8 mouse cellular contexts compared by ENCODE assay signal in genomic region chr17:32283341-32283740, GRCm38 (mm10). TPM values are rescaled to one million over a fixed set of nuclear protein-coding genes. Genes with fewer than 3 reads are reported as not detected.
DNase-seq lines count a peak whose midpoint lies in the region; ATAC-seq and TF ChIP-seq lines count a peak whose summit lies in the region.

No protein-coding gene starts in this region.

- H3K4me1 ChIP-seq in neural tube, embryonic 11.5 days (ENCODE audit: control insufficient read depth, insufficient read depth, low read length): peaks cover 10% of the 10 kb centered on the region
- H3K4me1 ChIP-seq in cortical plate, adult 2 months (ENCODE audit: control insufficient read depth, insufficient read depth, low read length): peaks cover 5% of the 10 kb centered on the region
- H3K4me1 ChIP-seq in heart, embryonic 11.5 days (ENCODE audit: control insufficient read depth, insufficient read depth, low read length): peaks cover 8% of the 10 kb centered on the region
- peaks cover 35% of the 10 kb centered on the region for H3K4me1 ChIP-seq in kidney, embryonic 15.5 days
- no peaks in the 10 kb centered on the region for H3K4me1 ChIP-seq in stomach, postnatal 0 days (replicated peaks; ENCODE audit: control insufficient read depth, insufficient read depth)

- no peak for ATAC-seq in neural tube, embryonic 11.5 days (ENCODE audit: insufficient read depth, low FRiP score, low TSS enrichment)
- no peak for ATAC-seq in heart, embryonic 11.5 days (replicated peaks; ENCODE audit: insufficient number of reproducible peaks, low FRiP score, low TSS enrichment)
- peak; percentile 28; the same call in 1 of the 2 replicates for ATAC-seq in kidney, embryonic 15.5 days (replicated peaks; ENCODE audit: low FRiP score)
- peak; percentile 53 for ATAC-seq in stomach, postnatal 0 days (ENCODE audit: low FRiP score, low TSS enrichment)

- peak overlapping the region; percentile 97 for H3K4me3 ChIP-seq in neural tube, embryonic 11.5 days (ENCODE audit: low read depth, low read length)
- H3K4me3 ChIP-seq in cortical plate, adult 2 months (ENCODE audit: insufficient read depth, low read length): peak overlapping the region; percentile 72
- H3K4me3 ChIP-seq in heart, embryonic 11.5 days (ENCODE audit: low read depth, low read length): peak overlapping the region; percentile 88
- peak overlapping the region; percentile 98 for H3K4me3 ChIP-seq in kidney, embryonic 15.5 days (replicated peaks)
- H3K4me3 ChIP-seq in stomach, postnatal 0 days (ENCODE audit: low read depth, low read length): peak overlapping the region; percentile 97

- H3K9me3 ChIP-seq in neural tube, embryonic 11.5 days (ENCODE audit: control insufficient read depth, low read length): no peaks in the 10 kb centered on the region
- no peaks in the 10 kb centered on the region for H3K9me3 ChIP-seq in heart, embryonic 11.5 days (replicated peaks; ENCODE audit: control insufficient read depth, low read length)
- H3K9me3 ChIP-seq in kidney, embryonic 15.5 days (replicated peaks): no peaks in the 10 kb centered on the region
- H3K9me3 ChIP-seq in stomach, postnatal 0 days (ENCODE audit: control insufficient read depth, low read length): no peaks in the 10 kb centered on the region

- peak overlapping the region; percentile 91 for H3K9ac ChIP-seq in neural tube, embryonic 11.5 days (ENCODE audit: low read length)
- H3K9ac ChIP-seq in heart, embryonic 11.5 days (ENCODE audit: low read depth, low read length): peak overlapping the region; percentile 96
- peak overlapping the region; percentile 100 for H3K9ac ChIP-seq in kidney, embryonic 15.5 days
- peak overlapping the region; percentile 97 for H3K9ac ChIP-seq in stomach, postnatal 0 days (ENCODE audit: low read length)

- TF ChIP-seq POLR2A in cortical plate, adult 2 months (IDR thresholded peaks at IDR 0.05; ENCODE audit: extremely low read depth, insufficient read depth, low read length): no peak

- H3K4me2 ChIP-seq in neural tube, embryonic 11.5 days (ENCODE audit: low read depth): peak overlapping the region; percentile 74
- peak overlapping the region; percentile 82 for H3K4me2 ChIP-seq in heart, embryonic 11.5 days
- peak overlapping the region; percentile 72 for H3K4me2 ChIP-seq in kidney, embryonic 15.5 days
- H3K4me2 ChIP-seq in stomach, postnatal 0 days (replicated peaks; ENCODE audit: low read depth): peak overlapping the region; percentile 69

- peak; percentile 21 for DNase-seq in neural tube, embryonic 11.5 days (ENCODE audit: low spot score)
- no peak for DNase-seq in neural tube, embryonic 10.5 days (ENCODE audit: extremely low spot score, low spot score)
- DNase-seq in lung, postnatal 10 days: peak; percentile 36
- DNase-seq in stomach, postnatal 0 days (ENCODE audit: low spot score): peak; percentile 58
- no peak for DNase-seq in layer of hippocampus, adult 8-10 months (ENCODE audit: low spot score in 2 of 2)

- H3K36me3 ChIP-seq in neural tube, embryonic 11.5 days (ENCODE audit: control insufficient read depth, insufficient read depth, low read length): no peaks in the 10 kb centered on the region
- no peaks in the 10 kb centered on the region for H3K36me3 ChIP-seq in heart, embryonic 11.5 days (ENCODE audit: control insufficient read depth, insufficient read depth, low read length)
- H3K36me3 ChIP-seq in kidney, embryonic 15.5 days: no peaks in the 10 kb centered on the region
- no peaks in the 10 kb centered on the region for H3K36me3 ChIP-seq in stomach, postnatal 0 days (ENCODE audit: control insufficient read depth, insufficient read depth, low read length)

- TF ChIP-seq CTCF in cortical plate, adult 2 months (IDR thresholded peaks at IDR 0.05; ENCODE audit: extremely low read depth, insufficient read depth, low read length): no peak
- no peak for TF ChIP-seq CTCF in stomach, postnatal 0 days (IDR thresholded peaks at IDR 0.05; ENCODE audit: low read depth)

- no peak for TF ChIP-seq EP300 in stomach, postnatal 0 days (optimal IDR thresholded peaks at IDR 0.05)

- H3K27ac ChIP-seq in neural tube, embryonic 11.5 days (ENCODE audit: low read depth, low read length): peak overlapping the region; percentile 99; the same call in 1 of the 2 replicates
- peak overlapping the region; percentile 61; the same call in 1 of the 2 replicates for H3K27ac ChIP-seq in cortical plate, adult 2 months (ENCODE audit: insufficient read depth, low read length)
- peak overlapping the region; percentile 99 for H3K27ac ChIP-seq in heart, embryonic 11.5 days (ENCODE audit: low read depth, low read length)
- H3K27ac ChIP-seq in kidney, embryonic 15.5 days: peak overlapping the region; percentile 99
- H3K27ac ChIP-seq in stomach, postnatal 0 days (replicated peaks): peak overlapping the region; percentile 100

- 11% methylated on average over 7 of the region's 7 CpGs for WGBS in neural tube, embryonic 11.5 days
- 6% methylated on average over 7 of the region's 7 CpGs for WGBS in heart, embryonic 11.5 days (ENCODE audit: insufficient replicate concordance)
- 9% methylated on average over 7 of the region's 7 CpGs for WGBS in kidney, embryonic 15.5 days
- 6% methylated on average over 7 of the region's 7 CpGs for WGBS in stomach, postnatal 0 days

- H3K27me3 ChIP-seq in neural tube, embryonic 11.5 days (ENCODE audit: control insufficient read depth, insufficient read depth, low read length): no peaks in the 10 kb centered on the region
- H3K27me3 ChIP-seq in heart, embryonic 11.5 days (ENCODE audit: control insufficient read depth, insufficient read depth, low read length): no peaks in the 10 kb centered on the region
- H3K27me3 ChIP-seq in kidney, embryonic 15.5 days: no peaks in the 10 kb centered on the region
- no peaks in the 10 kb centered on the region for H3K27me3 ChIP-seq in stomach, postnatal 0 days (ENCODE audit: control insufficient read depth, insufficient read depth, low read length)

RNA-seq across cellular contexts. Expression of gene Brd4, which starts 1.2 kb away (rescaled TPM):
- polyA plus RNA-seq in neural tube, embryonic 11.5 days (2014; fragmentation: Nextera tagmentation; extraction: Ambion mirVana): 114 and 115 TPM in 2 replicates
- polyA plus RNA-seq in cortical plate, adult 2 months (2012; rRNA removed): 43.5 and 43.9 TPM in 2 replicates
- 67.1 and 76.2 TPM in 2 replicates for polyA plus RNA-seq in heart, embryonic 11.5 days (2014; fragmentation: Nextera tagmentation; extraction: Ambion mirVana)
- polyA plus RNA-seq in kidney, embryonic 15.5 days (2015; fragmentation: Nextera tagmentation; extraction: Ambion mirVana): 100 and 101 TPM in 2 replicates
- polyA plus RNA-seq in stomach, postnatal 0 days (2015; fragmentation: Nextera tagmentation; extraction: Ambion mirVana): 28.6 and 29.9 TPM in 2 replicates
- 100 to 1,000 TPM in 3 of 4 experiments, 10 to 100 TPM in 1; 94.2 to 132 (median 105) TPM for total RNA-seq in layer of hippocampus, adult 8-10 months (2022)

RNA-seq across cellular contexts. Expression of gene Akap8, which starts 37.7 kb away (rescaled TPM):
- polyA plus RNA-seq in neural tube, embryonic 11.5 days (2014; fragmentation: Nextera tagmentation; extraction: Ambion mirVana): 50.6 and 51.8 TPM in 2 replicates
- 87.3 and 95.9 TPM in 2 replicates for polyA plus RNA-seq in cortical plate, adult 2 months (2012; rRNA removed)
- polyA plus RNA-seq in heart, embryonic 11.5 days (2014; fragmentation: Nextera tagmentation; extraction: Ambion mirVana): 44.2 and 44.3 TPM in 2 replicates
- 117 and 119 TPM in 2 replicates for polyA plus RNA-seq in kidney, embryonic 15.5 days (2015; fragmentation: Nextera tagmentation; extraction: Ambion mirVana)
- polyA plus RNA-seq in stomach, postnatal 0 days (2015; fragmentation: Nextera tagmentation; extraction: Ambion mirVana): 30.3 and 31.0 TPM in 2 replicates
- 100 to 1,000 TPM in 3 of 4 experiments, 10 to 100 TPM in 1; 94.2 to 118 (median 109) TPM for total RNA-seq in layer of hippocampus, adult 8-10 months (2022)

Comparison
In these comparisons a context has a peak if more than half of its experiments do, and no peak if none do; other contexts are left out.
1. DNase-seq: peak in neural tube, embryonic 11.5 days (single experiment), lung, postnatal 10 days (single experiment) and stomach, postnatal 0 days (single experiment); none in neural tube, embryonic 10.5 days (single experiment) and layer of hippocampus, adult 8-10 months (0 of 2).
2. ATAC-seq: peak in kidney, embryonic 15.5 days (single experiment) and stomach, postnatal 0 days (single experiment); none in neural tube, embryonic 11.5 days (single experiment) and heart, embryonic 11.5 days (single experiment).
3. Peak in every context shown above with its lines, with median percentiles within 50 percentile points of each other: H3K27ac ChIP-seq, H3K4me2 ChIP-seq, H3K4me3 ChIP-seq and H3K9ac ChIP-seq.